ENCODE assay signal across 8 mouse cellular contexts in the genomic region with DNA sequence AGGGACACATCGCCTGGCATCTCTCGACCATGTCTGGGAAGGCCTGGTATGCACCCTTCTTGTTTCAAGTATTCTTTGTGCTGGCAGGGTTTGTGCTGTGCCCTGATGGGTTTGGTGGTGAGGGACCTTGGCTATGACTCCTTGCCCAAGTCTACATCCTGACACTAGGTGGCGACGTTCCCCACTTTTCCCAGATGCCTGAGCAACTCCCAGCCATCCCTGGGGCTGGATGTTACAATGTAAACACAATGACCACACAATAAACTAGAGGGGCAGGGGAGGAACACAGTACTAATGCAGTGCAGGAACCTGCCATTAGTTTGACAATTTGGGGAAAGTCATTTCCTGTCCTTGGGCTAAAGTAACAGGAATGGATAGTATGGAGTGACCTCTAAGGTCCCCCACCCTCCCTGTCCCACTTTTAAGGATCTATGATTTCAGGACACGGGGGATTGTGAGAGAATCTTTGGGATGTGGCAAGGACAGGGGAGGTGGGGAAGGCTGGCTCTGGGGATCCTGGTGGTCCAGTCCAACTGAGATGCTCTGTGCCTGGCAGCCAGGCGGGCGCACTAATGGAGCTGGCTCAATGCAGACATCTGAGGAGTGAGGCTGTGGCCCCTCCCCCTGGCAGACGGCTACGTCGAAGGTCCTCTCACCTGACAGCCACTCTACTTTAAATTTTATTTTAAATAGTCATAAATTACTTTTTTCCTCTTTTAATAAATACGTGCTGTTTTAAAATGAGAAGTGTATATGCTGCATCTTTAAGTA.
DNase-seq lines count a peak whose midpoint lies in the region; ATAC-seq and TF ChIP-seq lines count a peak whose summit lies in the region.

No protein-coding gene starts in this region.

- no peak overlapping the region for H3K4me3 ChIP-seq in limb, embryonic 10.5 days
- H3K4me3 ChIP-seq in midbrain, postnatal 0 days (ENCODE audit: low read depth, low read length) = no peak overlapping the region
- no peak overlapping the region for H3K4me3 ChIP-seq in testis, adult 2 months (ENCODE audit: control insufficient read depth, low read depth, low read length)

- H3K4me2 ChIP-seq in midbrain, postnatal 0 days (ENCODE audit: low read depth, low read length, poor library complexity, severe bottlenecking) = no peak overlapping the region

- no peaks in the 10 kb centered on the region for H3K9me3 ChIP-seq in limb, embryonic 10.5 days (replicated peaks)
- H3K9me3 ChIP-seq in midbrain, postnatal 0 days (ENCODE audit: low read length) = no peaks in the 10 kb centered on the region

- TF ChIP-seq POLR2A in testis, adult 2 months (IDR thresholded peaks at IDR 0.05; ENCODE audit: control insufficient read depth, low read depth, low read length) = no peak

- ATAC-seq in midbrain, postnatal 0 days (ENCODE audit: low FRiP score) = no peak

- intact Hi-C loops in gastrocnemius, postnatal 14 days (cut with DNase I; ENCODE audit: low total_unique reads) = loop anchor here (10.0 kb wide), 1 partner anchor 230 kb away; no protein-coding TSS in a partner anchor

- peaks cover 10% of the 10 kb centered on the region for H3K4me1 ChIP-seq in limb, embryonic 10.5 days
- H3K4me1 ChIP-seq in midbrain, postnatal 0 days (ENCODE audit: insufficient read depth, low read length) = no peaks in the 10 kb centered on the region
- no peaks in the 10 kb centered on the region for H3K4me1 ChIP-seq in testis, adult 2 months (ENCODE audit: control insufficient read depth, insufficient read depth, low read length)

- peak; percentile 87 for TF ChIP-seq CTCF in midbrain, postnatal 0 days (IDR thresholded peaks at IDR 0.05)
- TF ChIP-seq CTCF in testis, adult 2 months (IDR thresholded peaks at IDR 0.05; ENCODE audit: control insufficient read depth, insufficient read depth, insufficient replicate concordance, low read depth, low read length) = peak; percentile 83; the same call in 1 of the 2 replicates

- no peak overlapping the region for H3K27ac ChIP-seq in limb, embryonic 10.5 days
- H3K27ac ChIP-seq in midbrain, postnatal 0 days (ENCODE audit: low read depth, low read length) = no peak overlapping the region
- H3K27ac ChIP-seq in testis, adult 2 months (ENCODE audit: control insufficient read depth, insufficient read depth, low read depth, low read length) = no peak overlapping the region

- peak; percentile 82 for DNase-seq in urinary bladder, postnatal 14 days (ENCODE audit: low spot score)
- DNase-seq in urinary bladder, adult 2 months (ENCODE audit: low spot score) = no peak
- DNase-seq in cerebellum, postnatal 4 days (ENCODE audit: low spot score in 2 of 2) = peak; percentile 69 to 82
- DNase-seq in gastrocnemius, postnatal 14 days = peak; percentile 73
- DNase-seq in kidney, adult 18-20 months = peak; percentile 75
- DNase-seq in limb, embryonic 10.5 days (ENCODE audit: low spot score) = peak; percentile 79
- peak; percentile 81 for DNase-seq in midbrain, postnatal 0 days (ENCODE audit: low spot score)

- no peak overlapping the region for H3K9ac ChIP-seq in midbrain, postnatal 0 days (replicated peaks; ENCODE audit: low read length, poor library complexity, severe bottlenecking)

- no peaks in the 10 kb centered on the region for H3K27me3 ChIP-seq in limb, embryonic 10.5 days (ENCODE audit: low read depth, poor library complexity, severe bottlenecking)
- no peaks in the 10 kb centered on the region for H3K27me3 ChIP-seq in midbrain, postnatal 0 days (ENCODE audit: insufficient read depth, low read length)
- no peaks in the 10 kb centered on the region for H3K27me3 ChIP-seq in testis, adult 2 months (ENCODE audit: control insufficient read depth, insufficient read depth, low read length)

- peaks cover 49% of the 10 kb centered on the region for H3K36me3 ChIP-seq in limb, embryonic 10.5 days
- peaks cover 15% of the 10 kb centered on the region for H3K36me3 ChIP-seq in midbrain, postnatal 0 days (ENCODE audit: insufficient read depth, low read length)
- no peaks in the 10 kb centered on the region for H3K36me3 ChIP-seq in testis, adult 2 months (ENCODE audit: control insufficient read depth, insufficient read depth, low read length)

- 43% methylated on average over 11 of the region's 11 CpGs for WGBS in limb, embryonic 10.5 days
- 49% methylated on average over 11 of the region's 11 CpGs for WGBS in midbrain, postnatal 0 days
